Mouse (Mus musculus) spleen, postnatal 36 days (tissue): Measurements from ENCODE around the gene Dirc2.

Source experiments
- DNase-seq, 2 experiments: peaks; one replicate each; pipeline ENCODE4 v3.0.0; 2022; ENCODE audit warnings: low spot score in 2 of 2, mixed read lengths in 1 of 2

Gene Dirc2

GRCm38 (mm10) chr16:35768785-35769642 is at the start of gene Dirc2:
Gene Dirc2, minus strand, starts transcription at chr16:35769356.
- DNase-seq: peak; percentile 60 to 65

- peak; percentile 69 to 72 for DNase-seq
Measured at GRCm38 (mm10) chr16:35817255-35818089, 48.3 kb upstream of the Dirc2 start.

- no peak for DNase-seq
Measured at GRCm38 (mm10) chr16:35813119-35813518, 44.0 kb upstream of the Dirc2 start.

GRCm38 (mm10) chr16:35808838-35809237 is 39.7 kb upstream of the Dirc2 start:
- peak; percentile 13 to 50 for DNase-seq

- no peak for DNase-seq
Measured at GRCm38 (mm10) chr16:35807663-35807992, 38.5 kb upstream of the Dirc2 start.

- DNase-seq: peak in 1 of 2 experiments; percentile 51
Measured at GRCm38 (mm10) chr16:35806973-35807662, 38.0 kb upstream of the Dirc2 start.

- DNase-seq: no peak
Measured at GRCm38 (mm10) chr16:35803723-35804122, 34.6 kb upstream of the Dirc2 start.

GRCm38 (mm10) chr16:35802163-35802562 is 33.0 kb upstream of the Dirc2 start:
- DNase-seq: no peak

GRCm38 (mm10) chr16:35791962-35792521 is 22.9 kb upstream of the Dirc2 start:
- no peak for DNase-seq

- DNase-seq: no peak
Measured at GRCm38 (mm10) chr16:35788330-35788729, 19.2 kb upstream of the Dirc2 start.

GRCm38 (mm10) chr16:35787568-35788189 is 18.5 kb upstream of the Dirc2 start:
- DNase-seq: no peak

- no peak for DNase-seq
Measured at GRCm38 (mm10) chr16:35787163-35787562, 18.0 kb upstream of the Dirc2 start.

GRCm38 (mm10) chr16:35784134-35784725 is 15.1 kb upstream of the Dirc2 start:
- no peak for DNase-seq

- no peak for DNase-seq
Measured at GRCm38 (mm10) chr16:35783207-35783573, 14.0 kb upstream of the Dirc2 start.

GRCm38 (mm10) chr16:35782451-35783206 is 13.5 kb upstream of the Dirc2 start:
- DNase-seq: no peak

- DNase-seq: no peak
Measured at GRCm38 (mm10) chr16:35781651-35782050, 12.5 kb upstream of the Dirc2 start.

- no peak for DNase-seq
Measured at GRCm38 (mm10) chr16:35781096-35781495, 11.9 kb upstream of the Dirc2 start.

GRCm38 (mm10) chr16:35779681-35780080 is 10.5 kb upstream of the Dirc2 start:
- DNase-seq: no peak

- DNase-seq: no peak
Measured at GRCm38 (mm10) chr16:35777768-35778167, 8.6 kb upstream of the Dirc2 start.

- no peak for DNase-seq
Measured at GRCm38 (mm10) chr16:35776737-35777136, 7.6 kb upstream of the Dirc2 start.
